Mouse (Mus musculus) limb, embryonic 10.5 days (tissue): ENCODE measurements at regions not wholly inside any gene's neighbourhood (a gene's known extent, or its start where the extent isn't known, plus 50 kb on each side); places are given as distances from the start of the nearest gene placed in this dataset.

ENCODE experiments used
- DNase-seq: peaks from one replicate; pipeline ENCODE4 v3.0.0-alpha.2; 2017; ENCODE audit warnings: low spot score
- H3K27ac ChIP-seq: fragments of 300-500 bp; sonication (generic); 2 replicates; pipeline ENCODE4 v1.5.1; 2016; ENCODE audit warnings: mild to moderate bottlenecking
- H3K27me3 ChIP-seq: fragments of 300-500 bp; sonication (generic); 2 replicates; pipeline ENCODE4 v1.6.1; 2016; ENCODE audit warnings: low read depth, mild to moderate bottlenecking; ENCODE audit not compliant: poor library complexity, severe bottlenecking
- H3K36me3 ChIP-seq: fragments of 300-500 bp; sonication (generic); 2 replicates; pipeline ENCODE4 v1.6.1; 2016; ENCODE audit warnings: mild to moderate bottlenecking, moderate library complexity
- H3K4me1 ChIP-seq: fragments of 300-500 bp; sonication (generic); 2 replicates; pipeline ENCODE4 v1.6.1; 2016
- H3K4me3 ChIP-seq: fragments of 300-500 bp; sonication (generic); 2 replicates; pipeline ENCODE4 v1.5.1; 2016; ENCODE audit warnings: mild to moderate bottlenecking, moderate library complexity
- H3K9me3 ChIP-seq: fragments of 300-500 bp; sonication (generic); replicated peaks from 2 replicates; pipeline ENCODE4 v1.6.1; 2016; ENCODE audit warnings: mild to moderate bottlenecking
- WGBS: fragments of 180-500 bp; shearing (Covaris S2); methylation state at CpG from one replicate; pipeline ENCODE4 v1.1.7; 2016; 5-methylcytosine and 5-hydroxymethylcytosine counted together

DNA sequence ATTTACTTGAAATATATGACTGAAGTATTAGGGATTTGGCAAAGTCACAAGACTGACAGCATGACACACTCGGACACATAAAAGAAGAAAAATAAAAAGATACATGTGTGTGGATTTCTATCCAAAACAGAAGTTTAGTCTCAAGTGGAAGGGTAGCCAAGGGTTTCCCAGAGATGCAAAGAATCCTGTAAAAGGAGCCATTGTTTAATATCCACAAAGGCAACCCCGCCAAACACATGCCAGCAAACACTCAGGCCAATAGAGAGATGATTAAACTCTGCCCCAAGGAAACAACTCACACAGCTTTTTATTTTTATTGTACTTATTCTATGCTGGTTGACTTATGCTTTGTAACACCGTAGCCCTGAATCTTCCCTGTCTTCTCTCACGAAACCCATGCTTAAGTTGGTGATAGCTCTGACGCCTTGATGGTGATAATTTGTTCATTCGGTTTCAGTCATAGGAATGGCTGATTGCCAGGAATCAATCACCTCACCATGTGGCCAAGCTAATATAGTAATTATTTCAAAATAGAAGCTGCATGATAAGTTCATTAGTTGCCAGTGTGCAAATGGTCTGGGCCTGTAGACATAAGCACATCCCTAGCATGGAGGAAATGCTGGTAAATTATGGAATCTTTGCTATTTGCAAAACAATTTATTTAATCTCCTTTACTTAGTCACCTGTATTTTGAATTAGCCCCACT is 194.4 kb downstream of the Rnd3 start:
- Histone ChIP-seq H3K9me3 (no peaks in the 10 kb centered on the region), H3K36me3 (no peaks in the 10 kb centered on the region), H3K27ac (no peak overlapping the region), H3K27me3 (no peaks in the 10 kb centered on the region), H3K4me3 (no peak overlapping the region), H3K4me1 (no peaks in the 10 kb centered on the region)
- DNase-seq: no peak
- WGBS: 82% methylated on average over 6 of the region's 6 CpGs

DNA sequence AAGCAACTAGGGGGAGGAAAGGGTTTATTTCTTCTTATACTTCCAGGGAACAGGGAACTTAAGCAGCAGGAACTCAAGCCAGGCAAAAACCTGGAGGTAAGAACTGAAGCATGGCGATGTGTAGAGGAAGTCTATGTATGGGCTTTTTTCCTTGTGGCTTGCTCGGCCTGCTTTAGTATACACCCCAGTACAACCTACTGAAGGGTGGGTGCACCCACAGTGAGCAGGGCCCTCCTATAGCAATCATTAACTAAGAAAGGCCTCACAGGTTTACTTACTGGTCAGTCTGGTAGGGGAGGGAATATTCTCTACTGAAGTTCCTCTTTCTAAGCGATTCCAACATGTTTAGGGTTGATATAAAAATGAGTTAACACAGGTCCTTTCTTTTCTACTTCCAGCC is 197.9 kb downstream of the Rnd3 start:
- DNase-seq: no peak
- no peak overlapping the region for H3K27ac ChIP-seq
- no peak overlapping the region for H3K4me3 ChIP-seq
- no peaks in the 10 kb centered on the region for H3K27me3 ChIP-seq
- 97% methylated on average over 3 of the region's 3 CpGs for WGBS
- no peaks in the 10 kb centered on the region for H3K4me1 ChIP-seq
- no peaks in the 10 kb centered on the region for H3K9me3 ChIP-seq
- no peaks in the 10 kb centered on the region for H3K36me3 ChIP-seq

DNA sequence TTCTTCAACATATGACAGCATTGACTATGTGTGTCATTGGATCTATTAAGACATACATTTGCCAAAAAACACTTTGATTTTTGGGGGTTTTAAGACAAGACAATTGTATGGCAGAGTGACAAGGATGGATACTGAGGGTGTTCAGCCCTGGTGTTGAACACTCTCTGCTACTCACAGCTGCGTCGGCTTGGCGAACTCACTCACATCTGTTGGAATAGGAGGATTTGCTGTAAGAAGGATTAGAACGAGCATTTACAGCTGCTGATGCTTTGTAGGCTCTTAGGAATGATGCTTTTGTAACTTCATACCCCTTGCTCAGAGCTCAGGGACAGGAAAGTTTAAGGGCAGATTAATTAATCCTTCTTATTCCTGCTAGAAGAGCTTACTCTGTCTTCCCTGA is 199.2 kb downstream of the Rnd3 start:
- Histone ChIP-seq H3K9me3 (no peaks in the 10 kb centered on the region), H3K27ac (no peak overlapping the region), H3K36me3 (no peaks in the 10 kb centered on the region), H3K27me3 (no peaks in the 10 kb centered on the region), H3K4me1 (no peaks in the 10 kb centered on the region; the same call in 1 of the 2 replicates), H3K4me3 (no peak overlapping the region)
- 93% methylated on average over 4 of the region's 4 CpGs for WGBS
- DNase-seq: no peak

DNA sequence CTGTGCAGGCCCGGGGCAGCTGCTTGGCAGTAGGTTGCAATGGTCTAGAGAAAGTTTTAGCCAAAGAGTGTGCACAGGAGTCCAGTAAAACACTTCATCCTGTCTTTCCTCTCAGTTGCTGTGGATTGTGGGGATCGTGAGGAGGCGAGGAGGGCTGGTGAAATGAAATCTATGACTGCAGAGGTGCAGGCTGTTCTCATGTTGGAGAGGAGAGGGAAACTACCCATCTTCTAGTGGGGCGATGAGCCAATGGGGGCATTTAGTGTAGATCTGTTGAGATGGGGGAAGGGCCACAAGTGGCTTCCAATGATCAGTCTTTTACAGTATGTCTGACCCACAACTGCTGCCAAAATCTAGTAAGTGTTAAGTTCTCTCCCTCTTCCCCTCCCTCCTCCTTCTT is 203.4 kb downstream of the Rnd3 start:
- WGBS: 90% methylated on average over 4 of the region's 4 CpGs
- H3K9me3 ChIP-seq: no peaks in the 10 kb centered on the region
- H3K27me3 ChIP-seq: no peaks in the 10 kb centered on the region
- no peaks in the 10 kb centered on the region for H3K36me3 ChIP-seq
- 0 out of 2 replicates have a peak overlapping the region, but pooled peaks have one; percentile 19 for H3K27ac ChIP-seq
- peaks cover 9% of the 10 kb centered on the region for H3K4me1 ChIP-seq
- no peak overlapping the region for H3K4me3 ChIP-seq
- no peak for DNase-seq

DNA sequence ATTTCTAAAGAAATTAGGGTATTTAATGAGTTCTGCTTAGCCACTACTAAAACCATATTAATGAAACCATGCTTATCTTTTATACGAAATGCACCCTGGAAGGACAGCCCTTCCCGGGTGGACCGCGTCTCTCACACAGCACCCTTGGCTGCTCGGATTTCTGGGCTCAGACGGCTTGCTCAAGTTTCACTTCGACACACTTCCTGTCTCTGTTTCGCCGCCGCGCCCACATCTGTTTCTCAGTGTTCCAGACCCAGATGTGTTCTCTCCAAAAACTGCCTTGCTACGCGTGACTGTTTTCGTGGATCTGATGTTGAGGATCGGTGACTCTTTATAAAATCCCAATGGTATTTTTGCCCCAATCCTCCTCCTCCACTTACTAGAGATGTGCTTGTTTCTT is 205.7 kb downstream of the Rnd3 start:
- DNase-seq: peak; percentile 62
- Histone ChIP-seq H3K4me3 (no peak overlapping the region), H3K27ac (peak overlapping the region; percentile 77)

DNA sequence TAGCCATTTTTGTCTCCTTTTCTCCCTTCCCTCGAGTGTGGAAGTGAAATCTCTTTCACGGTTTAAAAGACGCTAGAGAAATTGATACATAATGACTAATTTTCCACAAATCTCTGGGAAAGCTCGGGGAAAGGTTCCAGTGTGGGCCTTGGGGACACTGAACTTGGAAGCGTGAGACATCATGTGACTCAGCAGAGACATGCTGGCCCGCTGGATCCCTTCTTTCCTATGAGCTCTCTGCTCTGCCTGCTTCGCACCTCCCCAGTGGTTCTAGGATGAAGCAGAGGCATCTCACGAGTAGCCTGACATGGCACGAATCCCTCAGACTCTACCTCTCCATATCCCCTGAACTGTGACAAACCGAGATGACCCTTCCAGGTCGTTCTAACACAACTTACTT is 206.2 kb downstream of the Rnd3 start:
- peak overlapping the region; percentile 77 for H3K27ac ChIP-seq
- no peaks in the 10 kb centered on the region for H3K27me3 ChIP-seq
- WGBS: 88% methylated on average over 11 of the region's 11 CpGs
- no peak overlapping the region for H3K4me3 ChIP-seq
- H3K4me1 ChIP-seq: peaks cover 9% of the 10 kb centered on the region
- no peak for DNase-seq
- H3K36me3 ChIP-seq: no peaks in the 10 kb centered on the region
- no peaks in the 10 kb centered on the region for H3K9me3 ChIP-seq

More for the DNA sequence above, 205.7 kb downstream of the Rnd3 start:
- 74% methylated on average over 15 of the region's 15 CpGs for WGBS
- Histone ChIP-seq H3K27me3 (no peaks in the 10 kb centered on the region), H3K4me1 (peaks cover 9% of the 10 kb centered on the region), H3K36me3 (no peaks in the 10 kb centered on the region), H3K9me3 (no peaks in the 10 kb centered on the region)

DNA sequence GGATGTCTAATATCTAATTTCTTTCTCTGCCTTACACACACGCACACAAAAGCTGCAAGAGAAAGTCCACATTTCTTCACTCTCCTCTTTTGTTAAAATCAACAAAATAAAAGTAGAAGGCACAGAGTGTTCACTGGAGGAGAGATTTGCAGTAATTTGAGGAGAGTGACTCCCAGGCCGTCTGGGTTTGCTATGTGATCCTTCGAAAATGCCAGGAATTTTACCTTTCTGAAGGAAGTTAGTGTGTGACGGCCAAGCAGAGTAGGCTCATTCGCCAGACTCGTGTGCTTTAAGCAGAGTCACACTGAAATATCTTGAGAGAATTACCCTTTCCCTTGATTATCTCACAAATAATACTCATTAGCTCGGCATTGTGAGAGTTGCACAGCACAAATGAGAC is 216.0 kb downstream of the Rnd3 start:
- no peak overlapping the region for H3K4me3 ChIP-seq
- no peaks in the 10 kb centered on the region for H3K36me3 ChIP-seq
- 51% methylated on average over 7 of the region's 7 CpGs for WGBS
- DNase-seq: no peak
- no peaks in the 10 kb centered on the region for H3K9me3 ChIP-seq
- H3K4me1 ChIP-seq: peaks cover 7% of the 10 kb centered on the region; the same call in 1 of the 2 replicates
- peak overlapping the region; percentile 15; the same call in 1 of the 2 replicates for H3K27ac ChIP-seq
- no peaks in the 10 kb centered on the region for H3K27me3 ChIP-seq

DNA sequence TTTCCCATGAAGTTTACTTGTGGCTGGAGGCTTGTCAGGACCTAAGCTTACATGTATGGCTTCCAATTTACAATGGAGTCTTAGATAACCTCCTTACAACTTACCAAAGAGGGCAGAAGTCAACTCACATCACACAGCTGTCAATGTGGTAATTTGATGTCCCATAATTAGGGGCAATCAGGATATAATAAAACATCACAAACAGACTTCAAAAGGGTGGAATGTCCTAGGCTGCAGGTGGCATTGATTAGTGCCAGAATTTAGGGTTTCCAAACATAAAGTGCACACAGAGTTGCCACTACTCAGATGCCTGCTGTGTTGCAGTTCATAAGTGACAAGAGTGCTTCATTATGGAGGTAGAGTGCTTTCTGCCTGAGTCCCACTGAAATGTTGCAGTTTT is 227.9 kb downstream of the Rnd3 start:
- H3K27me3 ChIP-seq: no peaks in the 10 kb centered on the region
- no peak overlapping the region for H3K27ac ChIP-seq
- H3K4me1 ChIP-seq: peaks cover 19% of the 10 kb centered on the region
- peak; percentile 45 for DNase-seq
- no peaks in the 10 kb centered on the region for H3K36me3 ChIP-seq
- no peak overlapping the region for H3K4me3 ChIP-seq
- H3K9me3 ChIP-seq: no peaks in the 10 kb centered on the region

DNA sequence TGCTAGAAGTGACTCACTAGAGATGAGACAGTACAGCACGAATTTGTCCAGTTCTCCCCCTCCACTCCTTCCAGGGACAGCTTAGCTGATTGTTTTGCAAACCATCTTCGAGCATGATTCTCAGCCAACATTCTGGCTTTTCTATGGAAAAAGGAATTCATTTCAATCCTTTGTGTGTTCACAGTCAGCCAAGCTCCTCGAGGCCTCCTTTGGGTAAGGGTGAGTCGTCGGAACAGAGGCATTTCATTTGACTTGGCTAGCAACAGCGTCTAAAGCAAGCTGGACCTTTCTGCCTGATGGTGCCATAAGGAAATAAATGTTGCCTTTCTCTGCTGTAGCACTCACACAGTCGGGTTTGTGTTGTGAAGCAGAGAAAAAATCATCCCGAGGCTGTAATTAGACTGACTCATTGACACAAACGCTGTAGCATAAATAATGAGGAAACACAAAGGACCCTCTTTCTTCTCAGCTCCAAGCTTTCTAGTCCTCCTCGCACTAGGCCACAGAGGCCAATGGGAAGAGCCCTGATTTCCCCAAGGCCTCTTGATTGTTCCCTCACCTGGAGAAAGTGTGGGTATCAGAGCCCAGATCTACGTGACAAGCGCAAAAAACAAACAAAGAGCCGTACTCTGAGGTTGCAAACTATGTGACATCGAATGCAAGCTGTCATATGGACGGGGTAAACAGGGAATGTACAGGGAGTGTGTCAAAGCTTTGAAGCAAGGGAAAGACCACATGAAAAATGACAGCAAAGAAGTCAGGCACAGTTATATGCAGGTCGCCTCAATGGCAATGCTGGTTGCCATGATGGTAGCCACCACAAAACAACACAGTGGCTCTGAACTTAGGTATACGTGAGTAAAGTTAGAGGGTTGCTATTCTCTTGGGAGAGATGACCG is 232.3 kb downstream of the Rnd3 start:
- H3K27me3 ChIP-seq: no peaks in the 10 kb centered on the region
- WGBS: 81% methylated on average over 18 of the region's 18 CpGs
- peaks cover 21% of the 10 kb centered on the region for H3K4me1 ChIP-seq
- H3K4me3 ChIP-seq: no peak overlapping the region
- H3K36me3 ChIP-seq: no peaks in the 10 kb centered on the region
- no peak for DNase-seq
- H3K27ac ChIP-seq: no peak overlapping the region
- H3K9me3 ChIP-seq: no peaks in the 10 kb centered on the region

DNA sequence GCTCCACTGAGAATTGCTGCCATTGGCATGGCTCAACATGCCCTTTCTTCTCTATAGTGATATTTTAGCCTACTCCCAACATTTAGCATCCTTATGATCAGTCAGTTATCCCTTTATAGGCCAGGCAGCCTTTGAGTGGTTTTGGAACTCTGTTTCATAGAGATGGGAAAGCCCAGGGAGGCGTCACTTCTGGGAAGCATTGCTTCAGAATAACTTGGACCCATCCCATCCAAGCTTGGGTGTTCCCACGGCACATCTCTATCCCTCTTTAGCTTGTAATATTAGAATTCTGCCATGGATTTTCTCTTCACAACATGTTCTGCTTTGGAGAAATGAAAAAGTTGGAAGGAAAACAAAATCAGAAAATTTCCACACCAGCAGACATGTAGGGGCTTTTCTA is 233.8 kb downstream of the Rnd3 start:
- Histone ChIP-seq H3K4me3 (no peak overlapping the region), H3K27me3 (no peaks in the 10 kb centered on the region), H3K36me3 (no peaks in the 10 kb centered on the region), H3K4me1 (peaks cover 8% of the 10 kb centered on the region), H3K27ac (no peak overlapping the region), H3K9me3 (no peaks in the 10 kb centered on the region)
- no peak for DNase-seq
- WGBS: 85% methylated on average over 2 of the region's 2 CpGs

DNA sequence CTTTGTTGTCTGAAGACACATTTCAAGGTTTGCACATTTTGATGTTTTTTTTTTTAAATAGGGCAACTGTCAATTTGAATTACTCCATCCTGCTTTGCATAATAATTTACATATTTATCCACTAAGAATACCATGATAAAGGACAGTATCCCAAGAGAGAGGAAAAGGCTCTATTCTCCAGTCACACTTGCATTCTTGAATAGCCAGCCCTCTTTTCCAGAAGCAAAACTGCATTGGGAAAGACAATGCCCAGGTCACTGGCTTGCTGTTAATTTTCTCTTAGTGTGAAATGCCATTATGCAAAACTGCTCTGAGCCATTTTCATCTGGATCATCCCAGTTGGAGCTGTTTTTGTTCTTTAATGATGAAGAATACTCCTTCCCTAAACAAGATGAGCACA is 234.7 kb downstream of the Rnd3 start:
- no peak overlapping the region for H3K27ac ChIP-seq

DNA sequence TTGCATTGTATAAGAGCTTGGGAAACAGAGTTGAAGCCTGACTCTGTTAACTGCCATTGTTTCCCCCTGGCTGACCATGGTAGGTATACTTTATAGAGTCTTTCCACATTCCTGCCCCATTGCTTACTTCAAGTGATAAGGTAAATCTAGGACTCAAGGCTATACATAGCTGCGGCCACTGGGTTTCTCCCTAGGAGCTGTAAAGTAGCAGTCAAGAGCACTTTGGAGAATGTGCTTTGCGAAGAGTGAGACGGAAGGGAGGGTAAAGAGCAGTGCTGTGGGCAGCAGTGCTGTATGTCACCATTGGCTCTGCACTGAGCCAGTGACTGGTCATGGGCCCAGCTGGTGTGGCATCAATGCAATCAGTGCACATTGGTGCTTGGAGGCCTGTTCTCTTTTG is 240.1 kb downstream of the Rnd3 start:
- Histone ChIP-seq H3K9me3 (no peaks in the 10 kb centered on the region), H3K27me3 (no peaks in the 10 kb centered on the region), H3K27ac (no peak overlapping the region), H3K4me1 (no peaks in the 10 kb centered on the region), H3K4me3 (no peak overlapping the region), H3K36me3 (no peaks in the 10 kb centered on the region)
- WGBS: 92% methylated on average over 3 of the region's 3 CpGs
- DNase-seq: no peak

More for the DNA sequence above, 234.7 kb downstream of the Rnd3 start:
- Histone ChIP-seq H3K27me3 (no peaks in the 10 kb centered on the region), H3K4me1 (peaks cover 7% of the 10 kb centered on the region), H3K4me3 (no peak overlapping the region), H3K9me3 (no peaks in the 10 kb centered on the region), H3K36me3 (no peaks in the 10 kb centered on the region)
- DNase-seq: no peak

DNA sequence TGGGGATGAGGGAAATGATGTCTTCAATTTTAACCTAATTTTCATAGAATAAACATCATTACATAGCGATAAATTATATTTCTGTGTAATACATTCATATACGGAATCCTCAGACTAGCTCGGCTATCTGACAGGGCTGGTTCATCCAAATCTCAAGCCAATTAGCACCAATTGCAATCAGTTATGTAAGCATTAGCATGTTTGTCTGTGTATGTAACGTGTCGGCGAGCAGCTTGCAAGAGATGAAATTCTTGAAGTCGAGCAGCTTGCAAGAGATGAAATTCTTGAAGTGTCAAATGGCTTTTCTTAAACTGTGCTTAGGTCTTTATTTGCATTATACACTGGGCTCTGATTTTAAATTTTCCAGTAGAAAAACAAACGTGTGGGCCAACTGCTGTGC is 246.2 kb downstream of the Rnd3 start:
- no peak for DNase-seq
- H3K36me3 ChIP-seq: no peaks in the 10 kb centered on the region
- 81% methylated on average over 8 of the region's 8 CpGs for WGBS
- H3K27me3 ChIP-seq: no peaks in the 10 kb centered on the region
- H3K27ac ChIP-seq: no peak overlapping the region
- no peaks in the 10 kb centered on the region for H3K9me3 ChIP-seq
- no peak overlapping the region for H3K4me3 ChIP-seq
- no peaks in the 10 kb centered on the region for H3K4me1 ChIP-seq
